Mouse (Mus musculus) heart, postnatal 14 days (tissue): ENCODE results near the gene Ccdc36. TPM values are rescaled to one million over a fixed set of nuclear protein-coding genes. Genes with fewer than 3 reads are reported as not detected.

Experiments
- DNase-seq, 2 experiments: peaks; one replicate each; pipeline ENCODE4 v3.0.0; 2021 to 2022
- intact Hi-C: fragments of 180-260 bp; cut with DNase I; formaldehyde crosslinking; loops from one replicate; pipeline ENCODE4 v1.15.1; 2025
- total RNA-seq, 2 experiments: library from RNA; stranded (reverse); gene quantifications; 2 replicates each; pipeline ENCODE4 v1.2.3; 2021

The Ccdc36 gene
- total RNA-seq, 2 experiments from 2014 or later: not detected

DNA sequence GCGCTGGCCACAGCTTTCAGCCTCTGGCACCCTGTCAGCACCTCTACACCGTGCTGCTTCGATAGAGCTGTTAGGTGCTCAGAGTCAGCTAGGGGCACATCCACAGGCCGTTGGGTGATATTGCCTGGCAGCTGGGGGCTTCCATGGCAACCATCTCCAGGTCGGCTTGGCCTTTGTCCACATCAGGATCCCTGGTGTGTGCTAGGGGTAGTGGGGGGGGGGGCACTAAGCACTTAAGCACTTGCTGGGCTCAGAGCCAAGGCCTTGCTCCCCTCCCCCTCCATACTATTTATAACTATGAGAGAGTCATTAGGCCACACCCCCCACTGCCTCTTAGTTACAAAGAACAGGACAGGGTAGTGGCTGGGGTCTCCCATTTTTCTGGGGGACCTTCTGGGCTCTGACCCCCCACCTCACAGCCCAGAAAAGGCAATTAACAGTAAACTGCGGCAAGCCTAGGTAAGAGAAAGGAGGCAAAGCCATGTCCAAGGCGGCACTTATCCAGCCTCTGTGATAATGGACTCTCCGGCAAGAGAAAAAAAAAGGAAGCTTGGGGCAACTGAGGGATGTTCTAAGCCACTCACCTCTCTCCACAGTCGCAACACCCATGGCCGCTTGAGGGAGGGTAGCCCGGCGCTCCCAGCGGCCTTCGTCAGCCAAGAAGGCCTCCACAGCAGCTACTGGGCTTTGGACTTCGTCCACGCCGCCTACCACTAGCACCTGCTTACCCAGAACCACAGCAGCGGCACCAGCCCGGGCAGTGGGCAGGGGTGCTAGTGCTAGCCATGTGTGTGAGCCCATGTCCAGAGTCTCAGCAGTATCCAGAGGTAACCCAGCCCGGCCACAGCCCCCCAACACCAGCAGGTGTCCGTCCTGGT lies 22.2 kb upstream of the Ccdc36 start:
- intact Hi-C loops: loop anchor here (5.0 kb wide), 2 partner anchors 38 to 68 kb away; no protein-coding TSS in a partner anchor
- DNase-seq: peak; percentile 38 to 70

GRCm38 (mm10) chr9:108449860-108450259 lies 21.6 kb upstream of the Ccdc36 start:
- intact Hi-C loops: loop anchor here (5.0 kb wide), 2 partner anchors 38 to 68 kb away; no protein-coding TSS in a partner anchor
- peak; percentile 44 to 66 for DNase-seq

DNA sequence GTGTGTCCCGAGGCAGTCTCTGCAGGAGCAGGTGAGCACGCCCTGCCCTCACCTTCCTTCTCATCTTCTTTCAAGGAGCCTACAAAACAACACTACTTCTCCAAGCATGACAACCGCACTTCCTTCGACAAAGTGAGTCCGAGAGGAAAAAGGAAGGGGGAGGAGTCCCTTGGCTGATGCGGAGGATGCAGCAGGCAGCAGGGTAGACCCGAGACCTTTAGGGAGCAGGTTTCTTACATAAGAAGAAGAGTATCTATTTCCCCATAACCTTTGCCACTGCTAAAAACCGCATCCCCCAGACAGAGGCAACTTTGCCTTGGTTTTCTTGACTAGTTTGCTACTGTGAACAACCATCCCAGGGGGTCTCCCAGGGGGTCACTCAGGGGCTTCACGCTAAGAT lies 16.8 kb upstream of the Ccdc36 start:
- intact Hi-C loops: no loop called here
- no peak for DNase-seq

- intact Hi-C loops: no loop called here
- no peak for DNase-seq
These were observed 13.1 kb upstream of the Ccdc36 start for GRCm38 (mm10) chr9:108441236-108441919.

GRCm38 (mm10) chr9:108440485-108440884 lies 12.2 kb upstream of the Ccdc36 start:
- intact Hi-C loops: no loop called here
- no peak for DNase-seq

- DNase-seq: no peak
- intact Hi-C loops: no loop called here
These were observed 10.9 kb upstream of the Ccdc36 start for GRCm38 (mm10) chr9:108439176-108439575.

DNA sequence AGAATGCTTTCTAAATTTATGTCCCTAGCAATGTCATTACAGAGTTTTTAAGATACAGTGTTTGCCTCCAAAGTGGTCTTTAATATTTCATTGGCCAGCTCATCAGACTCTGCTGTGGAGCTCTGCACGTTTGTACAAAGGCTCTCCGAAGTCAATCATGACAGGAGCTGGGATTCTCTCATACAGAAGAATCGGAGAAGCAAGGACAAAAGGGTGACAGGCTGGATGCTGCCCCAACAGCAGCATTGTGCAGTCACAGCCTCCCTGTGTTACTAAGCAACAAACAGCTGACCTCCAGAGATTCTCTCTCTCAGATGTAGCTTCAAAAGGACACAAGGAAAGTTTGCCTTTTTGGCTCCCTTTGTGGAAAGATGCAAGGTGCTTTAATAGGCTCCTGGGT lies 7.9 kb upstream of the Ccdc36 start, which contains the start of gene BC048562:
Gene BC048562, plus strand, starts transcription at position 301 of the 400 bp plus-strand sequence.
- no peak for DNase-seq
- intact Hi-C loops: no loop called here

DNA sequence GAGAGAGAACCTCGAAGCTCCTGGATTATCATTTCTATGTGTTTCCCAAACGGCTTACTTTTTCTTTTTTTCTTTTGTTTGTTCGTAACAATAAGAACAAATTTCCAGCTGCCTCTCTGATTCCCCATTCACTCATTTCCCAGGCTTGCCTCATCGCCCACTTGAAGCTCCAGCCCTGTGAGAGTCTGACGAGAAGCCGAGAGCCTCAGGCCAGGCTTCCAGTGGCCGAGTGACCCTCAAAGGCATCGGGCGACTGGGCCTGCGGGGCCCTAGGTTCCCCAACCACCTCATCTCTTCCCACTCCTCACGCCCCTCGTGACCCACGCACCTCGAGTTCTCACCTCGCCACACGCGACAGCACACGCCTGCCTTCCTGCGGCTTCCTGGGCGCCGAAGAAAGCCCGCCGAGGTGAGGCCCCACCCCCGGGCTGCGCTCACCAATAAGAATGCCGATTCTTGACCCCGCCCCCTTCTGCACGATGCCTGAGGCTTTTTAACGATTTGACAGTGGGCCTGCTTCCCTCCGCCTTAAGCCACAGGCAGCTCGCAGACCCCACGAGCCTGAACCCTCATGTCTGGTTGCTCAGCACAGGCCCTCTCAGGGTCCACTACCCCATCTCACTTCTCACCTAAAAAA lies 3.3 kb upstream of the Ccdc36 start:
- DNase-seq: no peak
- intact Hi-C loops: no loop called here

DNA sequence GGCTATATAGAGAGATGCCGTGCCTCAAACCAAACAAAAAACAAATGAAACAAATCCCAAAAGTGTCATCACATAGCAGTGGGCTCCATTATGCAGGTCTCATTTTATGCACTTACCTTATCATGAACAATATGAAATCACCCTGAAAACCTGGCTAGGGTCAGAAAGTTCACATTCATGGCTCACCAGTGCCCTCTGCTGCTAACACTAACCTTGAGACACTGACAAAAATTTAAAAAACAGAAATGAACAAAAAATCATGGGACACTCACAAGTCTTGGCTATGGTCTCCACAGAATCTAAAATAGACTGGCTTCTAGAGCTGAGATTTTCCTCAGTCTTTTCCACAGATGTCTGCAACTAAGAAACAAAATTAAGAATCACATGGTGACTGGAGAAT lies 16.1 kb downstream of the Ccdc36 start:
- intact Hi-C loops: loop anchor here (5.0 kb wide), 1 partner anchor 40 kb away; no protein-coding TSS in a partner anchor
- DNase-seq: peak; percentile 22 to 29

DNA sequence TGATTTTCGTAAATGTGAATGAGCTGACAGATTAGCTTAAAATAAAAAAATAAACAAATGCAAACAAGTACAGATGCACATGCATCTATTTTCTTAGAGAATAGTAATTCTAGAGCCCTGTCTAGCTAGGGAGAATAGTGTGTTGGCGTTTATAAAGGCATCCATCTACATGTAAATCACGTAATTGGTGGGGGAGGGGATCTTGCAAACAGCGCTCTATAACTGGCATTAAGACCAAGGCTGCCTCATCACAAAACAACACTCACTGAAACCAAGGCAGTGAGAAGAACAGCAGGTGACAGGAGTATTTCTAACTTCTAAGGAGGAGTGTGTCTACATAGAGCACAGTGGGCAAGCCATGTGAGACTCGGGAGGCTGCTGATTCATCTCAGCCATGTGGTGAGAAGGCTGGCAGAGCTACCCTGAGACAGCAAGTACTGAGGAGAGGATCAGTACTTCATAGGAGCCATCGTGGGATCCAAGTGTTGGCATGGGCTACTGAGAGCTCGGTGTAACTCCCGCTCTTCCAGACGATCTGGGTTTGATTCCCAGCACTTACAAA lies 16.8 kb downstream of the Ccdc36 start:
- intact Hi-C loops: loop anchor here (5.0 kb wide), 1 partner anchor 41 kb away; no protein-coding TSS in a partner anchor
- DNase-seq: no peak

DNA sequence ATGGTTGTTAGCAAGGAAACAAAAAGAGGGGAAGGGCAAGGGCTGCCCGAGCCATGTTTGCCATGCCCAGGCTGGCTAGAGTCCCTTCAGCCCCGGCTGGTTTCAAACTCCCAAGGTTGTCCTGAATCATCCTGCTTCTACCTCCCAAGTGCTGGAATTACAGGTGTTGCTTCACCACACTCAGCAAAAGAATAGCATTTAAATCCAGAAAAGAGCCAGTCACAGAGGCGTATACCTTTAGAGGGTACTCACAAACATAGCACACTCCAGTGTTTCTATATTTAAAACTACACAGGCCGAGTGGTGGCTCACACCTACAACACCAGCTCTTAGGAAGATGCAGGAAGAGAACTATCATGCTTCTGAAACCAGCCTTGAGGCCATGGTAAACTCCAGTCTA lies 18.7 kb downstream of the Ccdc36 start:
- DNase-seq: no peak
- intact Hi-C loops: no loop called here

GRCm38 (mm10) chr9:108404451-108404850 lies 23.8 kb downstream of the Ccdc36 start:
- intact Hi-C loops: no loop called here
- DNase-seq: no peak

DNA sequence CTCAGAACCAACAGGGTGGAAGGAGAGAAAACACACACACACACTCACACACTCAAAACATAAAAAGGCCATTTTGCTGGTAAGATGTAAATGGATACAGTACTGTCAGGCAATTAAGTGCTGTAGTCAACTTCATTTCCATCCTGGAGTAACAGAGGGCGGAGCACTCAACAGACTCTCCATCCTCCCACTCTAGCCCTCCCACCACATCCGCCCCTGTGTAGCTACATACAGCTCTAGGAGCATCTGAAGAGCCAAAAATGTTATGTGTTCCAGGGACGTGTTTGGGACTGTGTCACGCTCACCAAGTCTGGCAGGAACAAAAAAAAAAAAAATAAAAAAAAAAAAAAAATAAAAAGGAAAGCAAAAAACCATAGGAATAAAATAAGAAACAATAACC lies 25.2 kb downstream of the Ccdc36 start:
- intact Hi-C loops: no loop called here
- DNase-seq: no peak

- DNase-seq: peak; percentile 5 to 39
- intact Hi-C loops: no loop called here
These were observed 26.9 kb downstream of the Ccdc36 start for GRCm38 (mm10) chr9:108401186-108401960.

DNA sequence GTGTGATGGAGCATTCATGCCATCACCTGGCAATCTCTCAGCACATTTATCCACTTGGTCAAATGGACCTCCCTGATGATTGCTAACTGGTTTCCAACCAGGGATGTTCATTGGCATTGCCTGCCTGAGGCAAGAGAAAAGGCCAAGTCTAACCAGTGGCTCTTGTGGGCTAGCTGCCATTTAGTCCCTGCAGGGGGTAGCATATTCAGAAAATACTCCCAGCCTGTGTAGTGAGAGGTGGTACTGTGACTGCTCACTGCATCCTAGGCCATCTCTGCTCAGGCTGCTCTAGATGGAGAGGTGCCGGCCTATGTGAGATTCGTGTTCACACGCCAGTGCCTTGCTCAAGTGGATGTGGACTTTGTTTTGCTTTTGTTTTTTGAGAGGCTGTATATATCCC lies 30.0 kb downstream of the Ccdc36 start:
- no peak for DNase-seq
- intact Hi-C loops: no loop called here

GRCm38 (mm10) chr9:108395427-108395826 lies 32.9 kb downstream of the Ccdc36 start:
- no peak for DNase-seq
- intact Hi-C loops: no loop called here

GRCm38 (mm10) chr9:108394191-108394590 lies 34.1 kb downstream of the Ccdc36 start:
- DNase-seq: no peak
- intact Hi-C loops: no loop called here

GRCm38 (mm10) chr9:108392676-108393075 lies 35.6 kb downstream of the Ccdc36 start, which contains the start of gene 1700102P08Rik:
Gene 1700102P08Rik (plus strand): TSS chr9:108392805.
- intact Hi-C loops: no loop called here

DNA sequence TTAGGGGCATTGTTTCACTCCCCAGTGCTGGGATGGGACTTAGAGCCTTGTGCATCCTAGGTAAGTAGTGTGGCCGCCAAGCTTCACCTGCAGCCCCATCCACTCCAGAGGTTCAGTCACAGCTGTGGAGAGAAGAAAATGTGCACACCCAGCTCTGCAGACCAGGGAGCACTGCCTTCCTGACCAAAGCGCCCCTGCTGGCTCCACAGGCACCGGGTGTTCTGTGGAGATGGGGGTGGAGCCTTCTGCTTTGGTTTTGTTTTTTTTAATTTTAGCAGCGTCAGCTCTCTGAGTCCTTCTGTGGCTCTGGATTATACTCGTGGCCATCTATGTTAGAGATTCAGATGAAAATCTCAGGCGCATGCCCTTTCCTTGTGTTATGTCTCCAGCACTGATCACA lies 39.1 kb downstream of the Ccdc36 start:
- intact Hi-C loops: no loop called here
- no peak for DNase-seq

More at GRCm38 (mm10) chr9:108392676-108393075, 35.6 kb downstream of the Ccdc36 start, which contains the start of gene 1700102P08Rik:
- no peak for DNase-seq

DNA sequence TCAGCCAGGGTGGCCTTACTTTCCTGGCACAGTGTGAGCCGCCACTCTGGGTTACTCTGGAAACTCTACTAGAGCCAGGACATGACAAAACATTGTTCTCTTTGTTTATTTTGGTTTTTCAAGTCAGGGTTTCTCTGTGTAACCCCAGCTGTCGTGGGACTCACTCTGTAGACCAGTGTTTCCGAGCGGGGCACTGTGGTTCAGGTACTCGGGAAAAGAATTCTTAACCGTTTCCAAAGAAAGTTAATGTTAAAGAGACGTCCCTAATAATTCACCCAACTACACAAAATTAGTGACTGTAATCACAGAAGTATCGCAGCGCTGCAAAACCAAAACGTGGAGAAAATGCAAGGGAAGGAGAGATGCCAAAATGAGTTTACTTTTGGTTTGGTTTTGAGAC lies 39.7 kb downstream of the Ccdc36 start:
- DNase-seq: no peak
- intact Hi-C loops: no loop called here
